Mouse (Mus musculus): ENCODE measurements at regions not wholly inside any gene's neighbourhood (a gene's known extent, or its start where the extent isn't known, plus 50 kb on each side); places are given as distances from the start of the nearest gene placed in this dataset.
"Not testable (repeated sequence)": the region's sequence is repeated elsewhere in the genome, so short reads cannot be mapped to it uniquely, and the experiment has no call there.

- no peak for DNase-seq
Observed at GRCm38 (mm10) chr8:37239354-37239753, 245.9 kb downstream of the AI429214 start.

DNA sequence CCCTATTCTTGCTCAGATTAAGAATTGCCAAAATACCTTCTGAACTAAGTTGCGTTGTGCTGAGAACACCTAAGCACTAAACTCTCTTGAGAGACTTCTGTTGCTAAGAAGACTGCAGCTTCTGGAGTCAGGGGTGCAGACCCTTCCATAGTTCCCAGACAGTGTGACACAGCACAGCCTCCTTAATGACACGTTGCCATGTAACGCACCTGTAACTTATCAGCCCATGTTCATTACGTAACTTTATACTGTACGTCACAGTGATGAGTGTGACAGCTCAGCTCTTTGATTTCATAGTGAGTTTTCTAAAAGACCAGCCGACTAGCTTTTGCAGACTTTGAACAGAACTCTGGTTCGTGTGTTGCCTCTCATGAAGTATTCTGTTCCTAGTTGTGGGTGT, 257.8 kb downstream of the AI429214 start:
- DNase-seq: not testable (repeated sequence)

GRCm38 (mm10) chr8:37291069-37291850, 297.9 kb downstream of the AI429214 start:
- no peak for DNase-seq
